Mouse (Mus musculus) R1 (cell line): ENCODE measurements around the gene Itpkc.

Source experiments
- DNase-seq: peaks from one replicate; pipeline ENCODE4 v3.0.0-alpha.2; 2018; ENCODE audit warnings: low read depth, low spot score

The Itpkc gene

GRCm38 (mm10) chr7:27237527-27237926, 9.1 kb upstream of the Itpkc start:
- peak; percentile 49 for DNase-seq

DNA sequence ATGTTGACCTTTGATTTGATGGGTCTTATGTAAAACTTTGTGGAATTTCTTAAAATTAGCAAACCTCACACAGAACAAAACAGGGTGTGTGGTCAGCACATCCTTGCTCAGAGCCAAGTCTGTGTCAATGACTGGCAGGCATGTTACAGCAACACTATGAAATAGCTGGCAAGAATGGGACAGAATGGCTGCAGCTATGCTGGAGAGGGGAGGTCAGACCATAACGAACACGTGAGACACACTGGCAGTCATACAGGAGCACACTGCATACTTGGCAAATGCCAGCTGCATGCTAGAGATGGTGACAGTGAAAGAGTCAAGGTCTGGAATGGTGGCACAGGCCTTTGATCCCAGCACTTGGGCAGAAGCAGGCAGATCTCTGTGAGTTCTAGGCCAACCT, 7.3 kb upstream of the Itpkc start:
- no peak for DNase-seq

DNA sequence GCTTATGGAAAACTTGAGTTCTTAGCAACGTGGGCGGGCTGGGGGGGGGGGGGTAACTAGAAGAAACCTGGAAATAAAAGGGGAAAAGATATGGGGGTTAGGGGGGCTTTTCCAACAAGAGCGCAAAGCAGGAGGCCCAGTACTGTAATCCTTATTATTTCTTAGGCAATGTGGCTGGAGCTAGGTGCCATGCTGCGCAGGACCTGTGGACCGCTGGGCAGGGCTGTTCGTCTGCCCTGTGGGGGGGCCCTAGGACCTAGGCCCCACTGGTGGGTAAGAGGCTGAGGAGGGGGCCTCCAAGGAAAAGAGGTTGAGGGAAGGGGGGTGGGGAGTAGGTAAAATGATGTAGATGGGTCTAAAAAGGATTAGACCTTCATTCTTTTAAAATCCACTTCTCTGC, 4.8 kb upstream of the Itpkc start:
- DNase-seq = no peak

GRCm38 (mm10) chr7:27232781-27233281, 4.4 kb upstream of the Itpkc start, which contains the start of gene Coq8b:
Coq8b (plus strand) TSS chr7:27233023.
- DNase-seq = peak; percentile 100

- no peak for DNase-seq
Measured at GRCm38 (mm10) chr7:27231693-27232331, 3.4 kb upstream of the Itpkc start.

DNA sequence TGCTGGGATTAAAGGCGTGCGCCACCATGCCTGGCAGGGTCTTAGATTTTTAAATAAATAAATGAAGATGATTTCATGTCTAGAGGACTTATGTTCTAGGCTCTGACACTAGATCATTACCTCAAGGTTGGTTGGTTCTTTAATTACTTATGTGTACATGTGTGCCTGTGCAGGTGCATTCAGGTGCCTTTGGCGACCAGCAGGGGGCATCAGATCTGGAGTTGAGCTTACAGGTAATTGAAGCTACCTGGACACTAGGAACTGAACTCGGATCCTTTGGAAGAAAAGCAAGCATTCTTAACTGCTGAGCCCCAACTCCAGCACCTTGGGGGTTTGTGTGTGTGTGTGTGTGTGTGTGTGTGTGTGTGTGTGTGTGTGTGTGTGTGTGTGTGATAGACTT, 2.3 kb upstream of the Itpkc start:
- peak; percentile 81 for DNase-seq

DNA sequence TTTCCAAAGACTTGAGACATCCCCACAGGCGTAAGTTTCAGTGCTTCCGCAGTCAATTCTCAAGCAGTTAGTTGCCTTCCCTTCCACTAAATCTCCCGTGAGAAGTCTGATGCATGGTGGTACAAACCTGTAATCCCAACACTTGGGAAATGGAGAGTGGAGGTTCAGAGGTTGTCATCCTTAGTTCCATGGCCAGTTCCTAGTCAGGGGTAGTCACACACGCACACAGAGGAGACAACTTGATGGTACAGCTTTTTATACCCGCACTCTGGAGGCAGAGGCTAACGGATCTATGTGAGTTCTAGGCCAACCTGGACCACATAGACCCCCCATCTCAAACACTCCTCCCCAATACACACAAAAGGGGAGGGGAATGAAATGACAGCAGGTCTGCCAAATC, 404 bp upstream of the Itpkc start:
- no peak for DNase-seq

DNA sequence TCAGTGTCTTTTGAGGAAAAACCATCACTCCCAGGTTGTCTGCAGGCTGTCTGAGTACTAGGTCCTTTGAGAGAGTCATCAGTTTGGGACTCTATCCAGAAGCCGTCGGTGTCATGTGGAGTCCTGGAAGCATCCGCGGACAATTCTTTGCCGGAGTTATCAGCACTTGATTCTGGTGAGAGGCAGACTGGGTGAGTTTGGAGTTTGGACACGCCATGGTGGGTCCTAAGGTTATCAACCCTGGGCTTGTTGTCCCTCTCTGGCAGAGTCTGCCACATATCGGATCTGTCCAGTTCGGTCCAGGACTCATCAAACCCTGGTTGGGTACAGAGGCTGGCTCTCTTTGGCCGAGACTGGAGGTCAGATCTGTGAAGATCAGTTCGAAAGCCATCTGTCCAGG, 785 bp downstream of the Itpkc start:
- no peak for DNase-seq

- no peak for DNase-seq
Measured at GRCm38 (mm10) chr7:27227276-27227675, 1.2 kb downstream of the Itpkc start.

DNA sequence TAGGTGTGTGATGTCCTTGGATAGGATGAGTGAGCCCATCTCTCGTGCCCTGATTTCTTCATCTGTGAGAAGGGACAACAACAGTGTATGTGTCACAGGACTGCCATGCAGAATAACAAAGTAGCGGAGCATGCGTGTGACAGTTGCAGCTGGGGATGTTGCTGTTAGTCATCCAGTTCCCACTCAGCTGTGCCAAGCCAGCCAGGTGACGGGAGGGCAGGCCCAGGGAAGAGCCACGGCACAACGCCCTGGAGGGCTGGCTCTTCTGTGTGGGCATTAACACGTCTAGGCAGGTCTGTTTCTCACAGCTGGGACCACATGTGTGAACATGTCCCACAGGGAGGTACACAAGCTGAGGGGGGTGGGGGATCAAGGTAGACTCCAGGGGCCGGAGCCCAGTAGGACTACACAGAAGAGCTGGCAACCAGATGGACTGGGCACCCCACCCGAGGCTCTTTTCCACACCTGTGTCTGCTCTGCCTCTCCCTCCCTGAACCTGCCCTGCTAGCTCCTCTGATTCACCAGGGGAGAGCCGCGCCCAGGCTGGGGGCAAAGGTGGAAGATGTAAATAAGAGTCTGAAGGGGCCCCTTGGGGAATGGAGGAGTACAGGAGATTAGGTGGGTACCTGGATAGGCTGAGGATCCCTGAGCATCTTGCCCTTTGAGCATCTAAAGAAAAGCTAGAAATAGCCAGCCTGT, 3.4 kb downstream of the Itpkc start:
- no peak for DNase-seq

DNA sequence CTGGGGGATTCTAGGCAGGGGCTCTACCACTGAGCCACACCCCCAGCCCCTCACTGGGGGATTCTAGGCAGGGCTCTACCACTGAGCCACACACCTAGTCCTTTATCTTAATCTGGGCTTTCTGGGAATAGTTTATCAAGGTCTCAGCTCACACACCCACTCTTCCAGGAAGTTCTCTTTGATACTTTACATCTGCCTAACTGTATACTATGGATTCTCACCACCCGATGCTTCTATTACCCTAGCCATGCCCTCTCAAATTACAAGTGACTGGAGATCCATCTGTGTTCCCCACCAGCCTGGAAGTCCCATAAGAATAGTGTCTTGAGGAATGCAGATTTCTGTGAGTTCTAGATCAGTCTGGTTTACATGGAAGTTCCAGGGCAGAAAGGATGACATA, 5.9 kb downstream of the Itpkc start:
- peak; percentile 65 for DNase-seq

- peak; percentile 37 for DNase-seq
Measured at GRCm38 (mm10) chr7:27221939-27222338, 6.5 kb downstream of the Itpkc start.

DNA sequence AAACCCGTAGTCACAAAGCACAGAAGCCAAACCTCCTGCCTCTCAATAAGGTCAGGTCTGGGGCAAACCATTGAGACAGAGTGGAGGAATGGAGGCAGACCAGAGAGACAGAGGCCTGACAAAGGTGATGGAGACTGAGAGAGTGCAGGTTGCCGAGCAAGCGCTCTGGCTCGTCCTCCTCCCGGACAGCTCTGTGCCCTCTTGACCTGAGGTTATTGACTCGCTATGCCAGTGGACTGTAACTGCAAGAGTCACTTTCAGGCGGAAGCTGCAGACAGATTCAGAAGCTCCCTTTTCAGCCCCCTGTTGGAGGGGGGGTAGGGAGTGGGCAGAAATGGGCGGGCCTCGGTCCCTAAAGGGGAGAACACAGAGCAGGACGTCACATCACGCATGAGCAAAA, 8.5 kb downstream of the Itpkc start:
- no peak for DNase-seq

GRCm38 (mm10) chr7:27218586-27218985, 9.9 kb downstream of the Itpkc start:
- DNase-seq = no peak

GRCm38 (mm10) chr7:27212626-27213025, 15.8 kb downstream of the Itpkc start:
- no peak for DNase-seq

DNA sequence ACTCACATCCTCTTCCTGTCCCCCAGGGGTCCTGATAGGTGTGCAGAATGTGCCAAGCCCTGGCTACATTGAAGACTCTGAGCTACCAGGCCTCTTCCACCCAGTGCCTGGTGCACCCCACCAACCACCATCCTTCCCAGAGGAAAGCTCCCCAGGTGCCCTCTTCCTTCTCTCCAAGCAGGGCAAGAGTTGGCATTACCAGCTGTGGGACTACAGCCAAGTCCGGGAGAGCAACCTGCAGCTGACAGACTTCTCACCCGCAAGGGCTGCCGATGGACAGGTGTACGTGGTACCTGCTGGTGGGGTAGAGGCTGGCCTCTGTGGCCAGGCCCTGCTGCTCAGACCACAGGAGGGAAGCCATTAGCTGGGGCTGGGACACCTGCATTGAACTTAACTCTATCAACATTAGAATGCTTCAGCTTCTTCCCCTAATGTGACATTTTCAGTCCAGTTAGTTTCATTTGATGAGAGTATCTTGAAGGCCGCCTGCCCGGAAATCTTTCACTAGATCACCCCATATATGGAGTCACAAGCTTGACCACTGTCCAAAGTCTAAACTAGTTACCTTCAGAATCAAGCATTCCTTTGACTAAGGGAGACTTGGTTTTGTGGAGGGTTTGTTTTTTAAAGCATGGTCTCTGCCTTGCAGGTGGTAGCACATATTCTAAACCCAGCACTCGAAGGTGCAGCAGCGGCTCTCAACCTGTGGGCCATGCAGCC, 24.6 kb downstream of the Itpkc start:
- DNase-seq = no peak

DNA sequence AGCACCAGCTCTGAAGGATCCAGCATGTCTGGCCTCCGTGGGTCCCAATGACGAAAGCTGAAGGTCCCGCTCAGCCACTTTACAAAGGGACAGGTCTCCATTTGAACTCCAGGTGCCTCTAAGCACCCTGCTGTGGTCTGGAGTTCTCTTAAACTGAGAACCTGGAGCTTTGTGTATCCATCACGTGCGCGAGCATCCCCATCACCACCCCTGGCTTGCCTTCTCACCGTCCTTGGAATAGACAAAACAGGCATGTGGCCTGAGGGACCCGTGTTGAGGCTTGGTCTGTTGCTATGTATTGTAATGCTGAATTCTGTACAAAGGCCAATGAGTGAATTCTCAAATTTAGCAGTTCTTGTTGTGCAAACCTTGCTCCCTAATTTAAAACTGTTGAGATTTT, 29.7 kb downstream of the Itpkc start:
- DNase-seq = peak; percentile 74

DNA sequence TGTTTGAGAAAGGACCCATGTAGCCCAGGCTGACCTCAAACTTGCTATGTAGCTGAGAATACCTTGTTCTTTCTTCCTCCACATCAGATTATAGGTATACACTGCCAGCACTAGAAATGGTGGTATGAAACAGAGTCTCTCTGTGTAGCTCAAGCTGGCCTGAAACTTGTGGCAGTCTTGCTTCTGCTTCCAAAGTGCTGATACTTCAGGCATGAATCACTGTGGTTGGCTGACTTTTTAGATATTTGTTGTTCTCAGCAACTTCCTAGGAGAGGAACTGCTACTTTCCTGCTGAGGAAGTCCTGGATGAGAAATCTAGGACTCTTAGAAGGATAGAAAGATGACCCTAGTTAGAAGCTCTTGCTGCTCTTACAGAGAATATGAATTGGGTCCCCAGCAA, 30.1 kb downstream of the Itpkc start:
- no peak for DNase-seq

- no peak for DNase-seq
Measured at GRCm38 (mm10) chr7:27197634-27198033, 30.8 kb downstream of the Itpkc start.

DNA sequence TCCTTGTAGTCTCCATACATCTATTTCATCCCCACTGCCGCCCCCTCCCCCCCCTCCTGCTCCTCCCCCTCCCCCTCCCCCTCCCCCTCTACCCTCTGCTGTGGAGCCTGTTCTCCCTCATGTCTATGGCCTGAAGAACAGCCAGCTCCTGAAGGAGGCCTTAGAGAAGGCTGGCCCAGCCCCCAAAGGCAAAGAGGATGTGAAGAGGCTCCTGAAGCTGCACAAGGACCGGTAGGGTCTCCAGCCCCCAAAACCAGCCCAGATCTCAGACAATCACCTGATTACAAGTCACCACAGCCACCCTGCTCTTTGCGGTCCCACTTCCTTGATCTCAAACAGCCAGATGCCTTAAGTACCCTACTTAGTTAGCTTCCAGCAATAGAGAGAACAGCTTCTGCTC, 31.3 kb downstream of the Itpkc start:
- DNase-seq = no peak

- peak; percentile 100 for DNase-seq
Measured at GRCm38 (mm10) chr7:27195681-27196611, 32.5 kb downstream of the Itpkc start, which contains the start of the genes BC024978 and Snrpa. BC024978 (plus strand) TSS chr7:27195781. Snrpa (minus strand) TSS chr7:27196271.
